Mouse (Mus musculus): ENCODE results near the gene Dnajc16. TPM values are rescaled to one million over a fixed set of nuclear protein-coding genes. Genes with fewer than 3 reads are reported as not detected.

The Dnajc16 gene
- polyA plus RNA-seq, 1 experiment from 2014 or later: 5.8 TPM

GRCm38 (mm10) chr4:141734446-141735205, 56.1 kb downstream of the Dnajc16 start:
- no peak overlapping the region for H3K27ac ChIP-seq (ENCODE audit: low read depth, low read length)
- WGBS: 10% methylated on average over 24 of the region's 24 CpGs

GRCm38 (mm10) chr4:141731766-141732165, 59.0 kb downstream of the Dnajc16 start:
- Histone ChIP-seq H3K4me2 (ENCODE audit: low read depth) (no peak overlapping the region), H3K4me3 (ENCODE audit: low read depth, low read length) (no peak overlapping the region), H3K36me3 (ENCODE audit: control insufficient read depth, insufficient read depth, low read length) (no peaks in the 10 kb centered on the region), H3K9ac (ENCODE audit: low read length) (no peak overlapping the region), H3K27me3 (ENCODE audit: control insufficient read depth, insufficient read depth, low read length) (no peaks in the 10 kb centered on the region), H3K4me1 (ENCODE audit: control insufficient read depth, insufficient read depth, low read length) (no peaks in the 10 kb centered on the region), H3K9me3 (ENCODE audit: control insufficient read depth, low read length) (no peaks in the 10 kb centered on the region), H3K27ac (ENCODE audit: low read depth, low read length) (no peak overlapping the region)
- ATAC-seq (ENCODE audit: insufficient read depth, low FRiP score, low TSS enrichment) (no peak), DNase-seq (ENCODE audit: low spot score) (no peak)
- WGBS: 77% methylated on average over 5 of the region's 5 CpGs

More at GRCm38 (mm10) chr4:141734446-141735205, 56.1 kb downstream of the Dnajc16 start:
- Histone ChIP-seq H3K36me3 (ENCODE audit: control insufficient read depth, insufficient read depth, low read length) (no peaks in the 10 kb centered on the region), H3K9me3 (ENCODE audit: control insufficient read depth, low read length) (no peaks in the 10 kb centered on the region), H3K4me1 (ENCODE audit: control insufficient read depth, insufficient read depth, low read length) (no peaks in the 10 kb centered on the region), H3K9ac (ENCODE audit: low read length) (peak overlapping the region; percentile 49), H3K4me3 (ENCODE audit: low read depth, low read length) (peak overlapping the region; percentile 31), H3K27me3 (ENCODE audit: control insufficient read depth, insufficient read depth, low read length) (no peaks in the 10 kb centered on the region), H3K4me2 (ENCODE audit: low read depth) (peak overlapping the region; percentile 57)
- ATAC-seq (ENCODE audit: insufficient read depth, low FRiP score, low TSS enrichment) (peak; percentile 96), DNase-seq (ENCODE audit: low spot score) (peak; percentile 92)

GRCm38 (mm10) chr4:141730401-141730800, 60.3 kb downstream of the Dnajc16 start:
- DNase-seq (ENCODE audit: low spot score): no peak
- no peak overlapping the region for H3K4me3 ChIP-seq (ENCODE audit: low read depth, low read length)
- WGBS: 88% methylated on average over 13 of the region's 13 CpGs

GRCm38 (mm10) chr4:141729266-141729665, 61.5 kb downstream of the Dnajc16 start:
- WGBS: 87% methylated on average over 3 of the region's 3 CpGs

More at GRCm38 (mm10) chr4:141730401-141730800, 60.3 kb downstream of the Dnajc16 start:
- H3K9ac ChIP-seq (ENCODE audit: low read length): no peak overlapping the region
- no peaks in the 10 kb centered on the region for H3K9me3 ChIP-seq (ENCODE audit: control insufficient read depth, low read length)
- H3K27me3 ChIP-seq (ENCODE audit: control insufficient read depth, insufficient read depth, low read length): no peaks in the 10 kb centered on the region
- no peak for ATAC-seq (ENCODE audit: insufficient read depth, low FRiP score, low TSS enrichment)
- no peaks in the 10 kb centered on the region for H3K36me3 ChIP-seq (ENCODE audit: control insufficient read depth, insufficient read depth, low read length)
- no peak overlapping the region for H3K4me2 ChIP-seq (ENCODE audit: low read depth)
- no peak overlapping the region for H3K27ac ChIP-seq (ENCODE audit: low read depth, low read length)
- H3K4me1 ChIP-seq (ENCODE audit: control insufficient read depth, insufficient read depth, low read length): no peaks in the 10 kb centered on the region

GRCm38 (mm10) chr4:141725738-141726137, 65.0 kb downstream of the Dnajc16 start:
- no peak overlapping the region for H3K9ac ChIP-seq (ENCODE audit: low read length)
- no peak for ATAC-seq (ENCODE audit: insufficient read depth, low FRiP score, low TSS enrichment)
- H3K4me2 ChIP-seq (ENCODE audit: low read depth): no peak overlapping the region
- 66% methylated on average over 3 of the region's 3 CpGs for WGBS
- H3K36me3 ChIP-seq (ENCODE audit: control insufficient read depth, insufficient read depth, low read length): no peaks in the 10 kb centered on the region
- H3K4me3 ChIP-seq (ENCODE audit: low read depth, low read length): no peak overlapping the region
- DNase-seq (ENCODE audit: low spot score): no peak
- H3K4me1 ChIP-seq (ENCODE audit: control insufficient read depth, insufficient read depth, low read length): peaks cover 13% of the 10 kb centered on the region
- no peaks in the 10 kb centered on the region for H3K9me3 ChIP-seq (ENCODE audit: control insufficient read depth, low read length)
- H3K27me3 ChIP-seq (ENCODE audit: control insufficient read depth, insufficient read depth, low read length): no peaks in the 10 kb centered on the region
- H3K27ac ChIP-seq (ENCODE audit: low read depth, low read length): no peak overlapping the region

More at GRCm38 (mm10) chr4:141729266-141729665, 61.5 kb downstream of the Dnajc16 start:
- no peak overlapping the region for H3K4me3 ChIP-seq (ENCODE audit: low read depth, low read length)
- no peak overlapping the region for H3K9ac ChIP-seq (ENCODE audit: low read length)
- no peaks in the 10 kb centered on the region for H3K27me3 ChIP-seq (ENCODE audit: control insufficient read depth, insufficient read depth, low read length)
- H3K4me2 ChIP-seq (ENCODE audit: low read depth): no peak overlapping the region
- H3K27ac ChIP-seq (ENCODE audit: low read depth, low read length): no peak overlapping the region
- no peaks in the 10 kb centered on the region for H3K4me1 ChIP-seq (ENCODE audit: control insufficient read depth, insufficient read depth, low read length)
- no peak for DNase-seq (ENCODE audit: low spot score)
- no peaks in the 10 kb centered on the region for H3K9me3 ChIP-seq (ENCODE audit: control insufficient read depth, low read length)
- ATAC-seq (ENCODE audit: insufficient read depth, low FRiP score, low TSS enrichment): no peak
- H3K36me3 ChIP-seq (ENCODE audit: control insufficient read depth, insufficient read depth, low read length): no peaks in the 10 kb centered on the region

GRCm38 (mm10) chr4:141725277-141725676, 65.5 kb downstream of the Dnajc16 start:
- no peak overlapping the region for H3K4me2 ChIP-seq (ENCODE audit: low read depth)
- no peaks in the 10 kb centered on the region for H3K9me3 ChIP-seq (ENCODE audit: control insufficient read depth, low read length)
- no peaks in the 10 kb centered on the region for H3K36me3 ChIP-seq (ENCODE audit: control insufficient read depth, insufficient read depth, low read length)
- no peaks in the 10 kb centered on the region for H3K27me3 ChIP-seq (ENCODE audit: control insufficient read depth, insufficient read depth, low read length)
- no peak overlapping the region for H3K27ac ChIP-seq (ENCODE audit: low read depth, low read length)
- no peak for DNase-seq (ENCODE audit: low spot score)
- H3K4me3 ChIP-seq (ENCODE audit: low read depth, low read length): no peak overlapping the region
- WGBS: 86% methylated on average over 5 of the region's 5 CpGs
- H3K4me1 ChIP-seq (ENCODE audit: control insufficient read depth, insufficient read depth, low read length): peaks cover 13% of the 10 kb centered on the region
- no peak overlapping the region for H3K9ac ChIP-seq (ENCODE audit: low read length)
- ATAC-seq (ENCODE audit: insufficient read depth, low FRiP score, low TSS enrichment): no peak

- no peak for ATAC-seq (ENCODE audit: insufficient read depth, low FRiP score, low TSS enrichment)
- 69% methylated on average over 11 of the region's 11 CpGs for WGBS
- H3K27ac ChIP-seq (ENCODE audit: low read depth, low read length): no peak overlapping the region
These were observed 66.1 kb downstream of the Dnajc16 start for GRCm38 (mm10) chr4:141724594-141724993.

GRCm38 (mm10) chr4:141723673-141724068, 67.1 kb downstream of the Dnajc16 start:
- Histone ChIP-seq H3K4me1 (ENCODE audit: control insufficient read depth, insufficient read depth, low read length) (peaks cover 13% of the 10 kb centered on the region), H3K9me3 (ENCODE audit: control insufficient read depth, low read length) (no peaks in the 10 kb centered on the region), H3K27me3 (ENCODE audit: control insufficient read depth, insufficient read depth, low read length) (no peaks in the 10 kb centered on the region), H3K9ac (ENCODE audit: low read length) (peak overlapping the region; percentile 86), H3K36me3 (ENCODE audit: control insufficient read depth, insufficient read depth, low read length) (no peaks in the 10 kb centered on the region), H3K4me3 (ENCODE audit: low read depth, low read length) (peak overlapping the region; percentile 89), H3K4me2 (ENCODE audit: low read depth) (peak overlapping the region; percentile 57), H3K27ac (ENCODE audit: low read depth, low read length) (no peak overlapping the region; the same call in 1 of the 2 replicates)
- no peak for DNase-seq (ENCODE audit: low spot score)
- peak; percentile 58; the same call in 1 of the 2 replicates for ATAC-seq (ENCODE audit: insufficient read depth, low FRiP score, low TSS enrichment)
- WGBS: 15% methylated on average over 13 of the region's 13 CpGs

More at GRCm38 (mm10) chr4:141724594-141724993, 66.1 kb downstream of the Dnajc16 start:
- Histone ChIP-seq H3K9me3 (ENCODE audit: control insufficient read depth, low read length) (no peaks in the 10 kb centered on the region), H3K4me1 (ENCODE audit: control insufficient read depth, insufficient read depth, low read length) (peaks cover 13% of the 10 kb centered on the region), H3K9ac (ENCODE audit: low read length) (no peak overlapping the region), H3K27me3 (ENCODE audit: control insufficient read depth, insufficient read depth, low read length) (no peaks in the 10 kb centered on the region), H3K36me3 (ENCODE audit: control insufficient read depth, insufficient read depth, low read length) (no peaks in the 10 kb centered on the region), H3K4me3 (ENCODE audit: low read depth, low read length) (no peak overlapping the region), H3K4me2 (ENCODE audit: low read depth) (no peak overlapping the region)
- no peak for DNase-seq (ENCODE audit: low spot score)

All from neural tube, embryonic 11.5 days (tissue).